Mouse (Mus musculus) fibroblast of lung, adult 2 months (primary cell): ENCODE results near the gene Lrrc51.
"Not testable (repeated sequence)": the region's sequence is repeated elsewhere in the genome, so short reads cannot be mapped to it uniquely, and the experiment has no call there.

Source experiments
- DNase-seq: peaks from one replicate; pipeline ENCODE4 v3.0.0-alpha.2; 2011; ENCODE audit warnings: low read depth

Lrrc51 gene

DNA sequence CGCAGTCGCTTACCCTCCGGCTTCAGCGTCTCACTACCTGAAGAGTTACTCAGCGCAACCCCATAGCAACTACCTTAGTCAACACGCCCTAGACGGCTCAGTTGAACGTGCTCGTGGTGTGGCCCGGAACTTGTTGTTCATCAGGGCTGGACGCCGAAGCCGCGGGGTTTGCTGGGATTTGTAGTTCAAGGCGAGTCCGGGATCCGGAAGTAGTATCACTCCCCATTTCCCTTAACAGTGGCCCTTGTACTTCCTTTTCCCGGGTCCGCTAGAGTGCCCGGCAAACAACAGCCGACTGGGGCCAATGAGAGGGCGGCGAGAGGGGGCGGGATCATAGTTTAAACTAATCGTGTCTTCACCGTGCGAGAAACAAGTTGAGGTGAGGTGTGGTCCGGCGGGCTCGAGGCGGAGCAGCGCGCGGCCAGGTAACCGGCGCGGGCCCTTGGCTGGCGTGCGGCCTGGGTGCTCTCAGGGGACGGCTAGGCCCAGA is at the start of gene Lrrc51, which contains the start of gene Numa1:
TSS of gene Lrrc51 (minus strand) at position 145 of the 490 bp plus-strand sequence.
TSS of gene Numa1 (plus strand) at position 361 of the 490 bp plus-strand sequence.
- peak; percentile 96 for DNase-seq

DNA sequence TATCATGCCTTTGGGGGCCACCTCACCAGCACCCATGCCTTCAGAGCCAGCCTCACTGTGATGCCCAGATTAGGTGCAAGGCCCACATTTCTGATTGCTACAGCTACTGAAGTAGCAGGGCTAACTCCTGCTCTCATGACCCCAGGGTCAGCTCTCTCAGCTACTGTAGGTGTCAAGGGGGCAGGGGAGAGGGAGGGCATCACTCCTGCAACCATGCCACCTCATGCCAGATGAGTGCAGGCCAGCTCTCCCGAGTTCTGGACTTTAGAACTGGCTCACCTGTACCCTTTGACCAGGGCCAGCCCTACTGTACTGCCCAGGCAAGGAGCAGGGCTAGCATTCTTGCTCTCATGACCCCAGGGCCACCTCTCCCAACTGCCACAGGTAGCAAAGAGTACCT is 49.0 kb upstream of the Lrrc51 start:
- DNase-seq, result no peak

DNA sequence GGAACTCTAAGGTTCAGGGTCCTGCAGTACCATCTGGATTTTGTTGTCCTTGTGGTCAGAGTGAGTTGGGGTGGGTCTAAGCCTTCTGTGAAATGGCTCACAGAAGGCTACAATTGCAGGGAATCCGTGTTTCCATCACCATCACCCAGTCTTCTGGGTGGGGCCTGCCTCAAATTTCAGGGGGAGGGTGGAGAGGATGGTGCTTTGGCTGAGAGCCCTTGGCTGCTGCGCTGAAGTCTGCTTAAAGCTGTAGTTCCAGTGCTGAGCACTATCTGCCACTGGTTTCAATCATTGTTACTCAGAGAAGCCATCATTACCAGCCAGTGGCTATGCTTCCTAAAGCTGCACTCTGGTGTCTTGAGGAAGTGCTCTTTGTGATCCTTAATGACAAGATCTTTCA is 40.8 kb upstream of the Lrrc51 start:
- DNase-seq, result peak; percentile 30

DNA sequence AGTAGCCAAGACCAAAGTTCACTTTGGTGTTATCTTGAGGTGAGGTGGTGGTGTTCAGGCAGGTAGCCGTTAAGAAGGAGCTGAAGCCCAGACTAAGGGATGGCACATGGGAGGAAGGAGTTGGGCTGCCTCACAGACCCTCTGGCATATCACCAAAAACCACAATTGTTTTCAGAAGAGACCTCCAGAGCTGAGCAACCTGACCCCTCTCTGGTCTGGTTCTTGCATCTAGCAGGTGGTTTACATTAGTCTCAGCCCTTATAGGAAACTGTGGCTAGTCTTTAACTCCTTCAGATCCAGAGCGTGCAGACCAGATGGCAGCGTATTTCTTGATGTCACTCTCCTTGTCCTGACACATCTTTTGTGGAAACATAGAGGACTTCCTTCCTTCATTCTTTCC is 40.0 kb upstream of the Lrrc51 start:
- no peak for DNase-seq

DNA sequence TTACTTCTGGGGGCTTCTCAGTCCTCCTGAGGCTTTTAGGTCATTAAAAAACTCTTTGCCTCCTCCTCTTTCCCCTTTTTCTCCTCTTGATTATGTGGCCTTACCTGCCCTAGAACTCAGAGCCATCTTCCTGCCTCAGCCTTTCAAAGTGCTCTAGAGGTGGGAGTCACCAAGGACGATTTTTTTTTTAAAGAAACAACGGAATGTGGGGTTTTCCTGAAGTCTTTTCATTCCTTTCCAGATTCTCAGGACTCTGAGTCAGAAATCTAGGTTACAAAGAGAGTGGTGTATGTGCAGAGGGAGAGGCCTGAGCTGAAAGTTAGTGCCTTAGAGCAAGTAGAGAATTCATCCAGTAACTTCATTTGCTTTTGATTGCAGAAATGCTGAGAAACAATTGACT is 38.0 kb upstream of the Lrrc51 start:
- DNase-seq, result peak; percentile 40

DNA sequence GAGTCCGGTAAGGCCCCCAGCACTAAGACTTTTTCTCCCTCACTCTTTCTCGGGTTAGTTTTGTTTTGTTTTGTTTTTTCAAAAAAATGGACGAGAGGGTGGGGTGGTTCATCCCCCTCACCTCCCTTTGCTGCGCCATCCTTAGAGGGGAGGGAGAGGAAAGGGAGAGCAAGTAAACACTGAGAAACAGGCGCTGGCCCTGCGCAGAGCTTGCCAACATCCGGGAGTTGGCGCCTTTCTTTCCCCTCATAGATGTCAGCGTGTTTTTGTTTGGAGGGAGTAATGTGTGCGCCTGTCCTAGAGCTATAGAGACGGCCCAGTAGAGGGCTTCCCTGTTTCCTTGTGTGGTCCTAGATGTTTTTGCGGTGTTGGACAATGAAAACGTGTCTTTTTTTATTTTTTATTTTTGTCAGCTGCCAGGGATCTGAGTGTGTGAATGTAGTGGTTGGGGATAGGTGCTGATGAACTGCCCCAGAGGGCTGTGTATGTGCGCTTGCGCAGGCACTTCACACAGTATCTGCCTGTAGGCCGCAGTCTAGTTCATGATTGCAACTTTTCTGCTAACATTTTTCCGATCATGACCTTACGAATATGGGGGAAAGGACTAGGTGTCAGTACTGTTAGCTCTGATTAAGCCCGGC is 37.2 kb upstream of the Lrrc51 start:
- DNase-seq, result peak; percentile 63

DNA sequence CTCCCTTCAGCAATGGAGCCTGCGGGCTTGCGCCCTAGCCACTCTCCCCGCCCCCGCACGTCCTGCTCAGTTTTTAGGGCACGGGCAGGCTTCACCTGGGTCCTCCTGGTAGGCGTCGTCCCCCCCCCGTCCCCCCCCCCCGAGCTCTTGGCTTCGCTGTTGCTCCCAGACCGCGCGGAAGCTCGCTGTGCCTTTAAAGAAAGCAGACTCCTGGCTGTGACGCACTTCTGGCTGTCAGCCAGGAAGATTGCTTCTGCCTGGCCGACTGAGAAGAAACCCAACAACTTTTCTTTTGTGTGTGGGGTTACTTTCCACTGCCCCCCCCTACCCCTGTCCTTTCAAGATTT is 36.7 kb upstream of the Lrrc51 start:
- DNase-seq, result peak; percentile 80

DNA sequence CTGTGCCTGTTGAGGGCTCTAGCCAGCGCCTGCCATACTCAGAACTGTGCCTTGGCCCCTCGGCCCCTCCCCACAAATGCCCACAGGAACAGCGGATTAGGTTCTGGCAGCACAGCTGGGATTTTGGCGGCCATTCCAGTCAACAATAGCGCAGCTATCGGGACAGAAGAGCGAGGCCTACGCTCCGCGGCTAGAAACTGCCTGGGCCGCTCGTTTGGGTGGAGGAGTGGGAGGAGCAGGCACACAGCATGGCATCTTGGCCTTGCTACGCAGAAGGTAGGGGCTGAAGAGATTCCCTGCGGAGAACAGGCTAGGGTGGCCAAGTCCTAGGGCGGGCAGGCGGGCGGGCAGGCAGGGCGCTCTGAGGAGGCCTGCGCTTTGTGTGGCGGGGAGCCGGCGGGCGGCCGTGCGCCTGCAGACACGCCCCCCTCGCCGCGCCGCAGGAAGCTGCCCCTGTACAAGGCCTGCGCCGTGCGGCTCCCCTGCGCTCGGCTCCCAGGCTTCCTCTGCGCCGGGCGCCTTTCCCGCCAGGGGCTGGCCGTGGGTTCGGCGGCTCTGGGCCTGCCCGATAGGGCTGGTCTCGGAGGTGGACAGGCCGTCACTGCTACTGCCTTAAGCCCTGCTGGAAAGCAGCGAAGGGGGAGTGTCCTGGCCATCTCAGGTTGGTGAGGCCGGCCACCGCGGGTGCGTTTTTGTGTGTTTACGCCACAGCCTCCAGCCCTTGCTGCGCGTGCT is 36.2 kb upstream of the Lrrc51 start:
- peak; percentile 66 for DNase-seq

DNA sequence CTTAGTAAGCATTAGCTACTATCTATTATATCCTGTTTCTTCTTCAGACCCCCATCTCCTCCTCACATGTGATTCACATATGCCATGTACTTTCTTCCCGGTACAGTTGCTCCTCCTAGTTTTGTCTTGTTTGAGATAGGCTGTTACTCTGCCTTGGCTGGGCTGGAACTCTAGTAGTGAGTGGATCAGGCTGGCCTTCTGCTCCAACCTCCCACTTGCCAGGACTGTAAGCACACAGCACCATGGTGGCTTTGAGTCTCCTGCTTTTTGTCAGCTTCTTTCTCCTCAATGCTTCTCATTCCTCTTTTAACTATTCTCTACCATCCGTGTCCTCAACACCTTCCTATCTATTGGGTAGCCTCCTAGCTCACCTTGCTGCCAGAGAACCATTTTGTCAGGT is 35.1 kb upstream of the Lrrc51 start:
- no peak for DNase-seq

DNA sequence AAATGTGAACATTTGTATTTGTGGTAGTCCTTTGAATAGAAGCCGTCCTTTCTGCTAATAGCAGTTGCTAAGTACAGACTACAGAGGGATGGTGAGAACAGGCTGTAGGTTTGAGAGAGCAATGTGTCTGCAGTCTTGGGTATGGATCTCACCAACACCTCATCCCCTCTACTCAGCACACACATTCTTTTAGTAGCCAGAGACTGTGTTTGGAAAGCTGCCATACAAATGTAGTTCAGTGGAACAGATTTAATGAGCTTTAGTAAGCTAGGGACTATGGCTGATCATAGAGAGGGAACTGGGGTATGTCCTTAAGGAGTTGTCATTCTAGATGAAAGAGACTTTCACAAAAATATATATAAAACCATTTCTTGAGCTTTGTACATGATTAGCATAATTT is 33.6 kb upstream of the Lrrc51 start:
- no peak for DNase-seq

DNA sequence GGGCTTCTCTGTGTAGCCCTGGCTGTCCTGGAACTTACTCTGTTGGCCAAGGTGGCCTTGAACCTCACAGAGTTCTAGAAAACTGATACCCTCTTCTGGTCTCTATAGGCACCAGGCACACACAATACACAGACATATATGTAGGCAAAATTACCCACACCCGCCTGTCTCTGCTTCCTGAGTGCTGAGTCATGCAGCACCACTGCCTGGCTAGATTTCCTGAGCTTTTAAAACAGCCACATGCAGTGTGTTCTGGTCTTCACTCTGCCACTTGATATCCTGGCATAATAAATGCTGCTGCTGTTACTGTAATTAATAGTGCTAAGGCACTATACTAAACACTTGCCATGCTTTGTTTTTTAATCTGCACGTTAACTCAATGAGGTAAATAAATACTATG is 31.9 kb upstream of the Lrrc51 start:
- no peak for DNase-seq

DNA sequence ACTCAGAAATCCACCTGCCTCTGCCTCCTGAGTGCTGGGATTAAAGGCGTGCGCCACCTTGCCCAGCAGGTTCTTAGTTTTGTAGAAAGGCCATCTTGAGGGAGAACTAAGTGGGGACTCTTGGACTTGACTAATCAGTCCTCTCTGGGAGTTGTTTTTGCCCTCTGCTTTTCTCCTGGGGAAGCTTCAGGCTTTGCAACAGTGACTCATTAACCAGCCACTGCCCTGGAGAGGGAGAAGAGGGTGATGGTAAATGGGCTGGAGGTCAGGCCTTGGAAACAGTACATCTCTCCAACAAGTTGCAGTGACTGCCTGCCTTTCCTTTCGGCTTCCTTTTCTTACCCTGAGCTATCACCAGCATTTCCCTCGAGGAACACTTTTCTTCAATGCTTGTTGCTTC is 30.9 kb upstream of the Lrrc51 start:
- peak; percentile 27 for DNase-seq

DNA sequence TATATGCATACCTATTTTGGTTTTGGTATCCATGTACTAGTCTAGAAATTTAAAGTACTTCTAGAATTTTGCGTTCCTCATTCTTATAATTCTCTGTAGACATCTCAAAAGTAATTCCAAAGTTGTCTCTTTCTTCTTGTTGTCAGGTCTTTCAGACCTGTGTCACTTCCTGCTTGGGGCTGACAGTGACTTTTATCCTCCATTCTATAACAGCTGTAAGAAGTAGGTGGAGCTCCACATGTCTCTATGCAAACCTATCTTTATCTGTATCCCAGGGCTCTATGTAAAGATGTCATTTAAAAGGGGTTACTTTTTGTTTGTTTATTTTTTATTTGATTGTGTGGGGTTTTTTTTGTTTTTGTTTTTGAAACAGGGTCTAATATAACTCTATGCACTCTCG is 29.9 kb upstream of the Lrrc51 start:
- no peak for DNase-seq

DNA sequence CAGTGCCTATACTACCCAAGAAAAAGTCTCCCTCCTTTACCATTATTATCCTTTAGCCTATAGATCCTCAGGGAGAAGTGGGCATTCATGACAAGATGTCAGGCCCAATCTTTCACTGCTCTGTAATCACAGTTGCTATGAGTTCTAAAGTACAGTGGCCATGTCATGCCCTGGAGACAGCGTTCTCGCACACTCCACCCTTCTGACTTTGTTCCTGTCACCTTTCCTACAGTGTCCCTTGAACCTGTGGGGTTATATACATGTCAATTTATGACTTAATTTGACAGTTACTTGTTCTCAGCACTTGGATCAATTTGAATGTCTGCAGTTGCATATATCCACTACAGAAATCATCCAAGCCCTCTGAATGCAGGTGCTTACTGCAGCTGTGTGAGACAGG is 29.1 kb upstream of the Lrrc51 start:
- DNase-seq, result no peak

DNA sequence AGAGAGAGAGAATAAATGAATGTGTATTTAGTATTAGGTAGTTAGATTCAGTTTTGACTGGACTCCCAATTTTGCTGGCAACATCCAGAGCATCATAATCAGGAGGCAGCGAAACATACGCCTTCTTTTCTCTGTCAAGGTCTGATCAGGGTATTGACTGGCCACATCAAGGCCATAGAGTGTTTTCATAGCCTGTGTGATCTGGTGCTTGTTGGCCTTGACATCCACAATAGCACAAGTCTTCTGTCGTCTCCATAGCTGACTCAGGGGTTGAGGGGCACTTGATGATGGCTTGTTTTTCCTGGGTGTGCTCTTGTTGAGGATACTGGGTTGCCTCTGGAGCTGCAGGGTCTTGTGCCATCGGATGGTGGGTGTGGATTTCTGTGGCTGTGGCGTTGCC is 23.2 kb upstream of the Lrrc51 start:
- DNase-seq, result no peak

DNA sequence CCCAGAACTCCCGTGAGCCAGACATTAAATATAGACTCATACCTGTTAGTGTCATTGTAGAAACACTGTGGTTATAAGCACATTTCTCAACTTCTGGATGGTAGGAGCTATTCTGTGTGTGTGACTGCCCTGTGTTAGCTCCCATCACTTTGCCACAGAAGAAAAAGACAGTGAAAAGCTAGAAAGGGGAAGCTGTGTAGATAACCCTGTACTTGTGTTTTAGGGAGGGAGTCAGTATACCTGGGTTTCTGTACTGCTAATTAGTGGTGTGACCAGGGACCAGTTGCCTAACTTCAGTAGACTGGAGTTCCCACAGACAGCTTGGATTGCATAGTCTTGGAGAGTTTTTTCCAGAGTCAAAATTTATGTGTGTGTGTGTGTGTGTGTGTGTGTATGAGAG is 22.8 kb upstream of the Lrrc51 start:
- DNase-seq, result no peak

DNA sequence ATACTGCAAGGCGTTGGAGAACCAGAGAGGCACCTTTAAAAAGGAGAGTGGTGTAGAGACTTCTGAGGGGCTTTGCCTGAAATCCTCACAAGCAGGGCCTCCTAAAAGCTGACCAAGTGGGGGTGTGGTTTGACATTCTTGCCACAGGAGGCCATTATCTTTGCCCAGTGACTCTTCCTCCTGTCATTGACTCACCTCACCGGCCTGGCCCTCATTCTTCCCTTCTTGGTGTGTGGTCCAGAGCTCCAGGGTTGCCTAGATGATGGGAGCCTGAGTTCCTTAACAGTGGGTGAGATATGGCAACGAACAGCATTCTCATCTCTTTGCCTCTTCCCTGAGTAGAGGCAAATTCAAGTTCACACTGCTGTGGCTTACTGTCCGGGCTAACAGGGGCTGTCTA is 22.2 kb upstream of the Lrrc51 start:
- DNase-seq, result no peak

DNA sequence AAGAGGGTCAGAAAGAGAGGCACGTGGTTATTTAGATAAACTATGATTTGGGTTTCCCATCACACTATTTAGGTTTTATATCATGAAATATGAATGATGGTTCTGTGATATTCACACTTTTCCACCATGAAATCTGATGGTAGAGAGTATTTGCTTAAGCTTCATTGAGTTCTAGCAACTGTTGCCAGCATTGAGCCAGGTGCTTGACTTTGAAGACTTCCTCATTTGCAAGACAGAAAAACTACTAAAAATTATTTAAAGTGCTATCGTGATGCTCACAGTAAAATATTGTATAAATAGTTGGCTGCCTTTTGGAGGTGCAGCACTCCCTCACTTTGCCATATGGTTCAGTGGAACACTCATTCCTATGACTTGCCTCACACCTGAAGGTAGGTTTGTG is 21.6 kb upstream of the Lrrc51 start:
- DNase-seq, result no peak

DNA sequence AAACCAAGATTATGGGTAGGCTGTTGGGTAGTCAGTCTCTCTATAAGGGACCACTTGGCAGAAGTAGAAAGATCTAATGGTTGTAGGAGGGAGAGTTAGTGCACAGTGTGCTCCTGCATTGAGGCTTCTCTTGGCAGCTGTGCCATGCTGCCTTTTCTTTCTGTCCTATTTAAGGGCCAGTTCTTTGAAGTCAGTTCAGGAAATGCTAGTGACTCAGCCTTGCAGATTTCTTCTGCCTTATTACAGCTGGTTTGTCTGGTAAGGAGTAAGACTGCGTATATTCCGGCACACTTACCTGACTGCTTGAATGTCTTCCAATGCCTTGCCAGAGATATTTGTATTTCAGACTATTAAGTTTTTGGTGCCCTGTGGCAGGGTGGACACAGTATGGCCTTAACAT is 20.5 kb upstream of the Lrrc51 start:
- no peak for DNase-seq

DNA sequence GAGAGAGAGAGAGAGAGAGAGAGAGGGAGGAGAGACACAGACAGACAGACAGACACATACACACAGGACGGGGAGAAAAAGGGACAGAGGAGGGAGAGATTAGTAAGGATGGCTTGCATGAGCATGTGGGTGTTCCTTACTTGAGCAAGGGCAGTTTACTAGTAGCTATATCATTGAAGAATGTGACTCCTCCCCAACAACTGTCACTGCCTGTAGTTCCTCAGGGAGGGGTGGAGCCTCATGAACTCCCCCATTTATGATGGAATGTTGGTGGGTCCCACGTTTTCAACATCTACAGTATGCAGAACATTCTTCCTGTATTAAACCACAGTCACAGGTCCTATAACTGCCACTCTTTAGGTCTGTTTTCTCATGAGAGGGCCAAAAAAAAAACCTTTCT is 18.4 kb upstream of the Lrrc51 start:
- DNase-seq, result no peak

DNA sequence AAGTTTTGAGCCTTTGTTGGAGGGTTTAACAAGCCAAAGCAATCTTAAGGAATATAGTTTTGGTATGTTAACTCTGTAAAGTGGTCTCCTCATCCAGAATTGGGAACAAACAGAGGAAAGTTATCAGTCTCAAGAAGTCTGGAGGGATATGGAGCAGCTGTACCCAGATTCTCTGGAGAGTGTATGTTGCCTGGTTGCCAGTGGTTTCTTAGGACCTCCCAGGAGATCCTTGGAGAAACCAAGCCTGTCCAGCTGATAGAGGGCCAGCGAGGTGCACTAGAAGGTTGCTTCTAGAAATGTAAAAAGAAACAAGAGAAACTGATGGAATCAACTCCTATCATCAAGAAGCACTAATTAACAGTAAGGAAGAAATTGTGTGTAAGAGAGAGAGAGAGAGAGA is 18.0 kb upstream of the Lrrc51 start:
- DNase-seq, result no peak

DNA sequence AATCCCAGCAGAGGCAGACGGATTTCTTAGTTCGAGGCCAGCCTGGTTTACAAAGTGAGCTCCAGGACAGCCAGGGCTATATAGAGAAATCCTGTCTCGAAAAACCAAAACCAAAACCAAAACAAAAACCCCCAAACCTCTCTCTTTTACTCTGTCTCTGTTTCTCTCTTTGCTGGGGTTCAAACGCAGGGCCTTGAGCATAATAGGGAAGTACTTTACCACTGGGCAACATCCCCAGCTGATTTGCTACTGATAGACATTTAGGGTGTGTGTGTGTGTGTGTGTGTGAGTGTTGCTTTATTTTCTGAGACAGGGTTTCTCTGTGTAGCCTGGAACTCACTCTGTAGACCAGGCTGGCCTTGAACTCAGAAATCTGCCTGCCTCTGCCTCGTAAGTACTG is 15.3 kb upstream of the Lrrc51 start:
- DNase-seq, result not testable (repeated sequence)

DNA sequence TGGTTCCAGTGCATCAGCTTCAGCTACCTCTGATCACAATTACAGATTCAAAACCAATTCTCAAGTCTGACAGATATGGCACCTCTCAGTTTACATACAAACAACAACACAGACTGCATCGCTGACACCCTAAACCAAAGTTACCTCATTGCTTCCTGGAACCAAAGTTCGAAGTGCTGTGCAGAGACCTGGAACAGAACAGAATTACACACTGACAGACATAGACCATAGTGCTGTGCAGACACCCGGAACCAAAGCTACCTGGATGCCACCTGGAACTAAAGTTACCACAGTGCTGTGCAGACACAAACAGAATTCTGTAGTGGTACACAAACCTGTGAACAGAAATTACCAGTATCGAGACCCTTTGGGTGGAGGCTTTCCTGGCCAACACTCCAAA is 6.1 kb upstream of the Lrrc51 start:
- DNase-seq, result no peak

DNA sequence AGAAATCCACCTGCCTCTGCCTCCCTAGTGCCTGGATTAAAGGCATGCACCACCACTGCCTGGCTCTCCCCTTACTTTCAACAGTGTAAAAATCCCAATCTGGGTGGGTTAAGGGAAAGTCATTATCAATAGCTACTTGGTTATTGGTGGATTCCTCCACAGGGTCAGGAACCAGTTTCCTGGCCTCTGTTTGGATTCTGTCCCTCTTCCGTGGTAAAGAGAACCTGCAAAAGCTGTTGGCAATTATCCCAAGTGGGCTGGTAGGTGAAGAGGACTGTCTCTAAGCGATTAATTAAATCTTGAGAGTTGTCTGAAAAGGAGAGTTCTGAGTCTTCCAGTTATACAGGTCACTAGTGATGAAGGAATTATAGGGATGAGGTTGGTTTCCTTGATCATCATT is 4.7 kb upstream of the Lrrc51 start:
- DNase-seq, result no peak
